Mouse (Mus musculus) liver, embryonic 14.5 days (tissue): ENCODE measurements around the gene Slc12a1. TPM values are rescaled to one million over a fixed set of nuclear protein-coding genes. Genes with fewer than 3 reads are reported as not detected.

Experiments
- ATAC-seq: fragments of 200-750 bp; cut with Nextera tagmentation; 2 replicates; pipeline ENCODE4 v1.8.0; 2017; ENCODE audit warnings: moderate number of reproducible peaks, mild to moderate bottlenecking, moderate library complexity; ENCODE audit not compliant: insufficient read depth
- DNase-seq, 3 experiments: peaks; one replicate each; pipeline ENCODE4 v3.0.0-alpha.2; 2012 to 2013; ENCODE audit warnings: low read depth in 3 of 3, low spot score in 3 of 3
- H3K27ac ChIP-seq: fragments of 300-500 bp; sonication (generic); 2 replicates; pipeline ENCODE4 v1.5.1; 2014; ENCODE audit warnings: moderate library complexity, mild to moderate bottlenecking, control low read depth, inconsistent platforms
- H3K27me3 ChIP-seq: fragments of 300-500 bp; sonication (generic); 2 replicates; pipeline ENCODE4 v1.6.1; 2014; ENCODE audit warnings: mild to moderate bottlenecking, low read length, moderate library complexity; ENCODE audit not compliant: control insufficient read depth, insufficient read depth
- H3K36me3 ChIP-seq: fragments of 300-500 bp; sonication (generic); replicated peaks from 2 replicates; pipeline ENCODE4 v1.6.1; 2014; ENCODE audit warnings: low read depth; ENCODE audit not compliant: control insufficient read depth, insufficient read depth
- H3K4me1 ChIP-seq, 2 experiments: fragments of 200-500 bp in 1 of 2; fragments of 300-500 bp in 1 of 2; sonication (generic) in 1 of 2; replicated peaks; 2 replicates each; pipeline ENCODE4 v1.6.1; 2012 to 2014; ENCODE audit warnings: antibody characterized with exemption in 1 of 2, inconsistent platforms in 1 of 2, low read length in 1 of 2; ENCODE audit not compliant: control insufficient read depth in 2 of 2, insufficient read depth in 2 of 2
- H3K4me2 ChIP-seq: fragments of 300-500 bp; sonication (generic); 2 replicates; pipeline ENCODE4 v1.6.1; 2014; ENCODE audit warnings: low read depth, mild to moderate bottlenecking, control low read depth, moderate library complexity
- H3K4me3 ChIP-seq, 2 experiments: fragments of 200-500 bp in 1 of 2; fragments of 300-500 bp in 1 of 2; sonication (generic) in 1 of 2; 2 replicates each; pipeline ENCODE4 v1.5.1; 2012 to 2014; ENCODE audit warnings: low read depth in 2 of 2, low read length in 2 of 2, mild to moderate bottlenecking in 2 of 2, control low read depth in 1 of 2, inconsistent platforms in 1 of 2, moderate library complexity in 1 of 2; ENCODE audit not compliant: insufficient read depth in 1 of 2
- H3K9ac ChIP-seq: fragments of 300-500 bp; sonication (generic); replicated peaks from 2 replicates; pipeline ENCODE4 v1.6.1; 2014; ENCODE audit warnings: mild to moderate bottlenecking, control low read depth, moderate library complexity
- H3K9me3 ChIP-seq: fragments of 300-500 bp; sonication (generic); 2 replicates; pipeline ENCODE4 v1.6.1; 2016; ENCODE audit warnings: low read length, mixed read lengths; ENCODE audit not compliant: control insufficient read depth
- CTCF ChIP-seq: IDR thresholded peaks from 2 replicates; pipeline ENCODE4 v1.5.1; 2016; ENCODE audit warnings: antibody characterized with exemption, low read depth, control low read depth
- EP300 ChIP-seq: IDR thresholded peaks from 2 replicates; pipeline ENCODE4 v1.6.1; 2016; ENCODE audit warnings: antibody characterized with exemption, low read depth
- WGBS: fragments of 180-500 bp; shearing (Covaris S2); extraction: QIAGEN DNeasy Blood & Tissue Kit; methylation state at CpG from one replicate; pipeline ENCODE4 v1.1.7; 2014; ENCODE audit not compliant: insufficient replicate concordance; 5-methylcytosine and 5-hydroxymethylcytosine counted together
- polyA plus RNA-seq, 2 experiments: library from polyadenylated mRNA; depleted of rRNA in 1 of 2; stranded (reverse) in 1 of 2; unstranded in 1 of 2; fragments of >200 nt; fragmentation: Nextera tagmentation in 1 of 2; extraction: Ambion mirVana in 1 of 2; gene quantifications; 2 replicates each; pipeline versions ENCODE4 v1.2.1 to v1.2.3; 2012 to 2014

Gene Slc12a1
- polyA plus RNA-seq, 2 experiments = not detected

- TF ChIP-seq CTCF (peak; percentile 64), EP300 (no peak)
- H3K27ac ChIP-seq = no peak overlapping the region
- no peak overlapping the region for H3K4me2 ChIP-seq
- peaks cover 75% of the 10 kb centered on the region for H3K36me3 ChIP-seq
- no peaks in the 10 kb centered on the region for H3K27me3 ChIP-seq
- no peak overlapping the region for H3K4me3 ChIP-seq
- no peaks in the 10 kb centered on the region for H3K9me3 ChIP-seq
- DNase-seq = no peak
- H3K9ac ChIP-seq = no peak overlapping the region
- WGBS = 64% methylated on average over 2 of the region's 2 CpGs
- ATAC-seq = no peak
- H3K4me1 ChIP-seq = peaks cover 6 to 14% of the 10 kb centered on the region in 2 experiments
Observed at GRCm38 (mm10) chr2:125252275-125252674, 100.0 kb downstream of the Slc12a1 start.

GRCm38 (mm10) chr2:125253699-125254098, 101.4 kb downstream of the Slc12a1 start:
- WGBS = 85% methylated on average over 6 of the region's 6 CpGs
- H3K9me3 ChIP-seq = no peaks in the 10 kb centered on the region
- no peak for TF ChIP-seq CTCF
- no peak for TF ChIP-seq EP300
- H3K4me2 ChIP-seq = no peak overlapping the region
- H3K4me3 ChIP-seq = no peak overlapping the region
- H3K27ac ChIP-seq = no peak overlapping the region
- H3K36me3 ChIP-seq = peaks cover 83% of the 10 kb centered on the region
- H3K27me3 ChIP-seq = no peaks in the 10 kb centered on the region
- DNase-seq (no peak), ATAC-seq (no peak)
- H3K9ac ChIP-seq = no peak overlapping the region
- peaks cover 6 to 13% of the 10 kb centered on the region in 2 experiments for H3K4me1 ChIP-seq

- DNase-seq = no peak
Observed at GRCm38 (mm10) chr2:125254630-125255029, 102.3 kb downstream of the Slc12a1 start.

GRCm38 (mm10) chr2:125255886-125256285, 103.6 kb downstream of the Slc12a1 start:
- no peaks in the 10 kb centered on the region for H3K9me3 ChIP-seq
- H3K4me2 ChIP-seq = no peak overlapping the region
- H3K4me1 ChIP-seq = peaks cover 0 to 5% of the 10 kb centered on the region in 2 experiments; a peak in 3 of 4 replicates
- ATAC-seq = no peak
- H3K9ac ChIP-seq = no peak overlapping the region
- WGBS = 77% methylated on average over 3 of the region's 3 CpGs
- TF ChIP-seq CTCF (no peak), EP300 (no peak)
- DNase-seq = no peak
- peaks cover 77% of the 10 kb centered on the region for H3K36me3 ChIP-seq
- no peaks in the 10 kb centered on the region for H3K27me3 ChIP-seq
- H3K27ac ChIP-seq = no peak overlapping the region
- H3K4me3 ChIP-seq = no peak overlapping the region

More at GRCm38 (mm10) chr2:125254630-125255029, 102.3 kb downstream of the Slc12a1 start:
- 72% methylated on average over 3 of the region's 3 CpGs for WGBS
- H3K9me3 ChIP-seq = no peaks in the 10 kb centered on the region
- H3K9ac ChIP-seq = no peak overlapping the region
- no peak for TF ChIP-seq CTCF
- TF ChIP-seq EP300 = no peak
- H3K4me1 ChIP-seq = peaks cover 4 to 11% of the 10 kb centered on the region in 2 experiments
- ATAC-seq = no peak
- H3K27ac ChIP-seq = no peak overlapping the region
- H3K4me2 ChIP-seq = no peak overlapping the region
- H3K36me3 ChIP-seq = peaks cover 86% of the 10 kb centered on the region
- H3K27me3 ChIP-seq = no peaks in the 10 kb centered on the region
- H3K4me3 ChIP-seq = no peak overlapping the region

- H3K36me3 ChIP-seq = peaks cover 43% of the 10 kb centered on the region
- H3K4me2 ChIP-seq = no peak overlapping the region
- DNase-seq = no peak
- TF ChIP-seq CTCF (peak; percentile 65; the same call in 1 of the 2 replicates), EP300 (no peak)
- H3K4me1 ChIP-seq = no peaks in the 10 kb centered on the region
- no peak overlapping the region for H3K9ac ChIP-seq
- H3K27me3 ChIP-seq = no peaks in the 10 kb centered on the region
- H3K9me3 ChIP-seq = no peaks in the 10 kb centered on the region
- no peak for ATAC-seq
- H3K4me3 ChIP-seq = no peak overlapping the region
- 73% methylated on average over 14 of the region's 14 CpGs for WGBS
- no peak overlapping the region for H3K27ac ChIP-seq
Observed at GRCm38 (mm10) chr2:125259230-125260120, 107.2 kb downstream of the Slc12a1 start.
